Mouse (Mus musculus) yolk sac, embryonic 10.5 days (tissue): ENCODE measurements around the gene Gm47996.
"Not testable (repeated sequence)": the region's sequence is repeated elsewhere in the genome, so short reads cannot be mapped to it uniquely, and the experiment has no call there.

Experiments
- DNase-seq: peaks from one replicate; pipeline ENCODE4 v3.0.0-alpha.2; 2017; ENCODE audit warnings: low spot score

Gm47996 gene

DNA sequence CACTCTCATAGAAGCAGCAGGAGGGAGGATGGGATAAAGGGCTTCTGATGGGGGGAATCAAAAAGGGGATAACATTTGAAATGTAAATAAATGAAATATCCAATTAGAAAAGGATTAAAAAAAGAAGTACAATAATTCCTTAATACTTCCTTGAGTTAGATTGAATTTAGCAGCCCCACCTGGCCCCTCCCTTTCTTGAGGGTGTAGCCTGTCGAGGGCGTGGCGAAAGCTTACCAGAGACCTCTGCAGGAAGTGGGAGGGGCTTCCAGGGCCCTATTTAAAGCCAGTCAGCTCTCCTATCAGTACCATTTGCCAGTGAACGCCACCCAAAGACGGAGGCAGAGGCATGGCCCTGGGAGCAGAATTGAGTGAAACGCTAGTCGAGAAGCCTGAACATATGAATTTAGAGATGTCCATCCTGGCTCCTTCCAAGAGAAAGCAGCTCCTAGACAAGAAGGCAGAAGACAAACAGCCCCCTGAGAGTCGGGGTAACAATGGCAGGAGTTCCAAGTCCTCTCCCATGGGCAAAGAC, at the start of gene Gm47996:
Gm47996 (plus strand) TSS at position 308 of the 532 bp plus-strand sequence.
- not testable (repeated sequence) for DNase-seq

DNA sequence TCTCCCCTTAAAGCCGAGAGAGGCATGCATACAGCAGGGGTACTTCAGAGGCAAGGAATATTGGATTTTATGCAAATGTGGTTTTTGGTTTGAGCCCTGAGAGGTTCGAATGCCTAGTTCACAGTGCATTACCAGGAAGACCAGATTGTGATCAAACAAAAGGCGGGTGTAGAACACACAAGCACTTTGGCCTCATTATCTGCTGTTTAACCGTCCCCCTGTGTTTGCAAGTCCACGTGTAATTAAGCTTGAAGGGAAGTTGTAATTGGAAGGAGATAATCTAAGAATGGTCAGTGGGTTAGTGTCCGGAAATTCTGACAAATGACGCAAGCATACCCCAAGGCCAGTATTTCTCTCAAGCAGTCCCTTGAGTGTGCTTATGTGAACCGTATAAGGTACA, 43.9 kb upstream of the Gm47996 start:
- DNase-seq, result peak; percentile 71

DNA sequence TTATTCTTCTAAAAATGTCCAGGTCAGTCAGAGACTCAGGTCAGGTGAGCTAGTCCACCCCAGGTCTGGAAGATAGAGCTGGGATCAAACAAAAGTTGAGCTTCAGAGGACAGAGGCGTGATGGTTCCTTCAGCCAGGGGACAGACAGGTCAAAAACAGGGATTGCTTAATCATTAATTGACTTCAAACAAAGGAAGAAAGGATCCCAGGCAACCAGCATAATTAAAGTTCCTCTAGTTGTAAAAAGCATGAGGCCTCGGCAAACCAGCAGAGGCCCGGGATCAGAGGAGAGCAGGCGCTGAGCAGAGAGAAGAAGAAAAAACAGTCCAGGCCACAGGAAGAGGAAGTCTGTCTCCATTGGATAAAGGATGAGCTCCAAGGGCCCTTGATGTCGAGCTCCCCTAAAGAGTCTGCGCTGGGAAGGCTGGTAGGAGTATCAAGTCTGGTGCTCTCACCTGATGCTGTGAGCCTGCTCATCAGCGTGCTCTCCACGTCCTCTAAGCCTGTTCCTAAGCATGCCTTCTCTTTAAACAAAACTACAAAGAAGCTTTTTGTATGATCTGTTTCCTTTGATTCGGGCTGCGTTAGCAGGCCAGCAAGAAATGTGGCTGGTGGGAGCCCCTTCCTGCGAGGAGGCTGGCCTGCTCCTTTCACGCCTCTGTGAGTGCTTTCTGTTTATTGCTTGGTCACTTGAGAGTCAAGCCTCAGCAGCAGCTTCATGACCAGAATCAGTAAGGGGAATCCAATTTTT, 42.5 kb upstream of the Gm47996 start:
- DNase-seq, result peak; percentile 72

DNA sequence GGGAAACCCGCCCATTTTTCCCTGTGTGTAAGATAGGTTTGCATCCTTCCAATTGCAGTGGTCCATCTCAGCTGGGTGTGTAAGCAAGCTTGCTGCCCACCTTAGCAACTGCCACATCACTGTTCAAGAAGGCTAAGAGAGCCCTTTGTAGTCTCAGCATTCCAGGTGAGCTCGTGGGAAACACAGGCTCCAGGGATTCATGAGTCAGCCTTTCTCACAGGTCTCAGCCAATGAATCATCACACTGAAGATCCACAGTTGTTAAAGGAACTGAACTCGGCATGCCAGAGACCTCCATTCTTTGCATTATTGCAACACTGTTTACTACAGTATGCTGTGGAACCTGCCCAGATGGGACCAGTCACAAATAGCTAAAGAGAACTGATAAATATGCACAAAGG, 41.3 kb upstream of the Gm47996 start:
- DNase-seq, result no peak

DNA sequence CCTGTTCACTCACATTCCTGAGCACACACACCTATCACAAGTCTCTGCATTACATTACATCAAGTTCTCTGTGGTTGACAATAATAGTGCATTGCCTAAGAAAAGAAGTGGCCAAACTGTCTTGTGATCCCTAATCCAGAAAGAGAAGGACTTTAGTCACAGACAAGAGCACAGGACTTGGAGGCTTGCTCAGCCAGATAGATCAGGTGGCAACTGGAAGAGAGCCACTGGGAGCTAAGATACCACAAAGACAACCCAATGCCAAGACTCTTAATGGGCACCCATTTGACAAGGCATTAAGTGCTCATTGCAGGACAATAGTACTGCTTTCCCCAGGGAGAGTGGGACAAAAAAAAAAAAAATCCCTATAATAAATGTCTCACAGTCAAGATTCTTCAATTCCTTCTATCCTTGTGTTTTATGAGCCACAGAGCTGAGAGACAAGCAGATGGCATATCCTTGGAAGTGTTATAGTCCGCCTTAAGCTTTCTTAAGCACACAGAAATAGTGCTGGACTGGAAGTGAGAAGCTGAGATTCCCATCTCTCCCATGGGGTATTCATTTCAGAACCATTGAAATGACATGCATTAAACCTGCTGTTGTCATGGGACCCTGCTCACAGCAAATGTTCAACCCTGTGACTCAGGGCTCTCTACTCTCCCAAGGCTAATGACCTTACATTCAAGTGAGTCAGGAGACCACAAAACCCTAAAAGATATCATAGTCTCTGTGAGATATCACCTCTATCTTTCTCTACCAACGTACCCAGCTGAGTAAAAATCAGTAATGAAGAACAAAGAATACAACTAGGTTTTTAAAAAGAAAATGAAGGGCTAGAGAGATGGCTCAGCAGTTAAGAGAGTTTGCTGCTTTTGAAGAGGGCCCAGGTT, 38.1 kb upstream of the Gm47996 start:
- no peak for DNase-seq

DNA sequence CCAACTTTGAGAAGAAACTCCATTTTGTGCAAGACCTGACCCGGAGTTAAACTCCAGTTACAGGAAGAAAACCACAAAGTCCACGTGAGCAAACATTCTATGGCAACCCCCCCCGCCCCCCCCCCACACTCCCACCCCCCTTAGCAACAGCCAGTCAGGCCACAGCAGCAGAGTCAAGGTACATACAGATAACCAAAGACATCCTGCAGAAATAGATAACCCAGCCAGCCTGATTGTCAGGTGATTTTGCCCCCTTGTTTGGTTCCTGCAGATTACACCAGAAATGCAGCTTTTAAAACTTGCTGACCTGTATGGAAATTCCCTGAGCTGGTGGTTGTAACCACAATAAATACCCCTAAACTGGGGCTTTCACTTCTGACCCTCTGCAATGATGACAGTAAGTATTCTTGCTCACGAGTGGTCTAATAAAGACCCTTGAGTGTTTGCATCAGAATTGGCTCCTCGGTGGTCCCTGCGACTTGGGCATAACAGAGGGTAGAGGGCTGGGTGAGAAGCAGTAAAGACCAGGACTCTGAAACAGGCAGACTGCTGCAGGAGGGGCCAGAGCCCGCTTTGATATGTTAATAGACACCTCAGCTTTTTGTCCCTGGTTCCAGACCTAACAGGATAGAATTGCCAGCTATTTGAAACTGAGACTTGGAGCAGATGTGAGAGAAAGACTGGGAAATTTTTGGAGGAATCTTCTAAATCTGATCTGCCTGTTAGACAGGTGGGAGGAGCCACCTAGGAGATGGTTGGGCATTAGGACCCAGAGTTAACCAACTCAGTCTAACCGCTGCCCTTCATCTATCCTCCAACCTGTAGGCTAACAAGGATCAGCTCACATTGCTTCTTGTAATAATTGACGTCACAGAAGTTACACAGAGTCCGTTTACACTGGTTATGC, 32.6 kb upstream of the Gm47996 start:
- peak; percentile 89 for DNase-seq

DNA sequence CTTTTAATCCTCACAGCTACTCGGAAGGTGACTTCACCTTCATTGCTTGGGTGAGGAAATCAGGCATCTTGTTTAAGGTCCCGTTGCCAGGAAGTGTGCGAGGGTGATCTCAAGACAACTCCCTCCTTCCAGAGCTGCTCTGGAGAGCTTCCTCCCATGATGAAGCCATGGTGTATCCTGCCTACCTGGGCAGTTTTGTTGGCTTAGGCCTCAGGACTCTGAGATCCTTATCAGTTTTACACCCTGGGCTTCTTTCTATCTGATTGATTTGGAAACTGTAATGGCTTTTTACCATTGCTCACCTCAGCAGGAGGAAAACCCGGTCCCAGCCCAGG, 32.0 kb upstream of the Gm47996 start:
- no peak for DNase-seq

DNA sequence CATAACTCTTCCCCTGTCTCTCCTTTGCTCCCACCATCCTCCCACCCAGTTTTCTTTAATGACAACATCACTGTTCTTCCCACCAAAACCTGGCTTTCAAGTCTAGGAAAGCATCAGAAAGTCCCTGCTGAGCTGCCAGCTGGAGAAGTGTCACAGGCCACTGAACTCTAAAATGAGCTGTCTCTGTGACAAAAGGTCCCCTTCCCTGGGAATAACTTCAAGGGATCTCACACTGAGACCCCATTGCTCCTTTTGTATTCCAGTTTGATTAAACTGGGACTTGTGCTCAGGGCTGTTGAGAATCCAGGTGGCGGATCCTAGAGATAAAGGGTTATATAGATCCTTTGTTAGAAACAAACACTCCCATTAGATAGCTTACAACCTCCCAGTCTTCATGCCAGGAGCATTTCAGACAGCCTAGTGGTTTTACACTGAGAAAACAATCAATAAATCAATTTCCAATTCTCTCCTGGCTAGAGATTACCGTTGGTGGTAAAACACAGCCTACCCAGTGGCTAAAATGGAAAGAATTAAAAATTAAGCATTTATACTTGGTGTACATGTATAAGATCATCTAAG, 31.3 kb upstream of the Gm47996 start:
- DNase-seq, result no peak

DNA sequence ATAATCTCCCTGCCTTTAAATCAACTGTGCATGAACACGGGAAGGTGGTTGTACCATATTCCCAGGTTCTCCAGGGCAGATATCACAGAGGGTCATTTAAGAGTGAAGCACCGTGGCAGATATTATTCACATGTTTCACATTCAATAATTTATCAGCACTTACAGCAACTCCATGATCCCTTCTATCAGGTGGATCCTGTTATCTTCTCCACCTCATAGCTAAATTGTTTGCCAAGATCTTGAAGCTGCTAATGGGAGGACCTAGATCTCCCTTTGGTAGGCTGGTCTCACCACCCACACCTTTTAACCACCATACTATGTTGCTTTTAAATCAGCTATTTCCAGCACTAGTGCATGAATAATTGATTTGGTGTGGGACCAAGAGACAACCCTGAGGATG, 29.8 kb upstream of the Gm47996 start:
- DNase-seq, result no peak

DNA sequence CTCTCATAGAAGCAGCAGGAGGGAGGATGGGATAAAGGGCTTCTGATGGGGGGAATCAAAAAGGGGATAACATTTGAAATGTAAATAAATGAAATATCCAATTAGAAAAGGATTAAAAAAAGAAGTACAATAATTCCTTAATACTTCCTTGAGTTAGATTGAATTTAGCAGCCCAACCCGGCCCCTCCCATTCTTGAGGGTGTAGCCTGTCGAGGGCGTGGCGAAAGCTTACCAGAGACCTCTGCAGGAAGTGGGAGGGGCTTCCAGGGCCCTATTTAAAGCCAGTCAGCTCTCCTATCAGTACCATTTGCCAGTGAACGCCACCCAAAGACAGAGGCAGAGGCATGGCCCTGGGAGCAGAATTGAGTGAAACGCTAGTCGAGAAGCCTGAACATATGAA, 27.7 kb upstream of the Gm47996 start, which contains the start of gene Gm47985:
Gm47985 (plus strand) TSS at position 272 of the 400 bp plus-strand sequence.
- not testable (repeated sequence) for DNase-seq

DNA sequence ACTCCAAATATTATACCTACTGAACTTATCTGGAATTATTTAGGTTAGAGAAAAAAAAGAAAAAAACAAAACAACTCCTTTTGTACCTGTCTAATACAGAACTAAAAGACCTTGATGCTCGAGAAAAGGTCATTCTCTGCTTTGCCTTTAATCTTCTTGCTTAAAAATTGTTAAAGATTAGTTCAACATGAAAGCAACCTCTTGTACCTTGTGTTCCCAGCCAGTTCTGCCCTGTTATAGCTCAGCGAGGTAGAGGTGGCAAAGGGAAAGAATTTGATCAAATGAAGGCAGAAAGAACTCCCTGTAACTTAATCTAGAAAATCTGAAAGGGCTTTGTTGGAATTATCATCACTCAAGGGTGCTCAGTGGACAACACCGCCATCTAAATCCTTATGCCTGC, 23.7 kb upstream of the Gm47996 start:
- not testable (repeated sequence) for DNase-seq

DNA sequence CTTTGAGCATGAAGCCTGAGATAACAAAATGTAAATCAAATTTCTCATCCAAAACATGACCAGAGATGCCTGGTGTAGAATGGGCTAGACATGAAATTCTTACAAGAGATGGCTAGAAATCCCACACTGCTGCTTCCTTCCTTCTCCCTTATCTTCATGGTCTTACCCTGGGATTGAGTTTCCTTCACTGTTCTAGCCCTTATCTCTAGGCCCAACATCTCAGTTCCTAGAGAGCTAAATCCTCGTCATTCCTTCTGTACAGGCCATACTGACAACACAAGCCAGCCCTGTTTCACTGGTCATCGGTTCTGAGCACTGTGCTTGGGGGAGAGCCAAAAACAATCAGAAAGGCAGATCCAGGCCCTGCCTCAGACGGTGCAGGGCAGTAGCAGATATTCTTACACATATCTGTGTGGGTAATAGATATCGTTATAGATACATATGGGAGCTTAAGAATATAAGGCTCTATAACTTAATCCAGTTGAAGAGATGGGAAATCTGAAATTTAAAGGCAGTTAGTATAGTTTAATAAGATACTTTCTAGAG, 23.0 kb upstream of the Gm47996 start:
- not testable (repeated sequence) for DNase-seq

DNA sequence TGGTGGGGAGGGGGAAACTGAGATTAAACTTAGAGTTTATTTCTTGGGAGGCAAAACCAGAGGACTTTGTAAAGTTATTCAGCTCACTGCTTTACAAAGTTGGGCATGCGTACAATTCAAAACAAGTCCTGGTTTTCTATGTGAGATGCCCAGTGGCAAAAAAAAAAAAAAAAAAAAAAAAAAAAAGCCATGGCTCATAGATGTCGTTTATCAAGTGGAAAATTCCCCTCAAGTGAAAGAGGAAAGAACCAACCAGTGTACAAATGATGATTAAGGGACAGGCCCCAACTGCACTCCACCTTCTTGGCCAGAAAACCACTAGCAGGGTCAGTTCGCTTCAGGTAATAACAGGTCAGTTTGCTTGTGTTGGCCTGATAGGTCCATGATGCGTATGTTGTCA, 21.5 kb upstream of the Gm47996 start:
- DNase-seq, result no peak

DNA sequence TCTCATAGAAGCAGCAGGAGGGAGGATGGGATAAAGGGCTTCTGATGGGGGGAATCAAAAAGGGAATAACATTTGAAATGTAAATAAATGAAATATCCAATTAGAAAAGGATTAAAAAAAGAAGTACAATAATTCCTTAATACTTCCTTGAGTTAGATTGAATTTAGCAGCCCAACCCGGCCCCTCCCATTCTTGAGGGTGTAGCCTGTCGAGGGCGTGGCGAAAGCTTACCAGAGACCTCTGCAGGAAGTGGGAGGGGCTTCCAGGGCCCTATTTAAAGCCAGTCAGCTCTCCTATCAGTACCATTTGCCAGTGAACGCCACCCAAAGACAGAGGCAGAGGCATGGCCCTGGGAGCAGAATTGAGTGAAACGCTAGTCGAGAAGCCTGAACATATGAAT, 17.9 kb upstream of the Gm47996 start, which contains the start of gene Gm8947:
Gm8947 (plus strand) TSS at position 302 of the 400 bp plus-strand sequence.
- not testable (repeated sequence) for DNase-seq

DNA sequence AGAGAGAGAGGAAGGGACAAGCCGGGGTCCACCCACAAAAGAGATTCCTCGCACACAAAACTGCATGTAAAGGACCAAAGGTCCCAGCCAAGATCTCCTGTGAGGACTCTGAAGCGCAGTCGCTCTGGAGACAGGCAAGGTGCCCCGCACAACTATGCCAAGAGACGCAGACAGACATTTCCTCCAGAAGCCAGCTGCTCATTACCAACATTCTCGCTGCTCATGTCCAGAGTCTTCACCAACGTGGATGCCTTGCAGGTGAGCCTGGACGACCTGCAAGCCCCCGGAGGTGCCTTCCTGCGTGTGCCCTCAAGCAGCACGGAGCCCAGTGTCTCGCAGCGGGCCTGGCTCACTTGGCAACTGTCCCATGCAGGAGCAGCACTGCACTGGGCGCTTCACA, 17.2 kb upstream of the Gm47996 start:
- not testable (repeated sequence) for DNase-seq

DNA sequence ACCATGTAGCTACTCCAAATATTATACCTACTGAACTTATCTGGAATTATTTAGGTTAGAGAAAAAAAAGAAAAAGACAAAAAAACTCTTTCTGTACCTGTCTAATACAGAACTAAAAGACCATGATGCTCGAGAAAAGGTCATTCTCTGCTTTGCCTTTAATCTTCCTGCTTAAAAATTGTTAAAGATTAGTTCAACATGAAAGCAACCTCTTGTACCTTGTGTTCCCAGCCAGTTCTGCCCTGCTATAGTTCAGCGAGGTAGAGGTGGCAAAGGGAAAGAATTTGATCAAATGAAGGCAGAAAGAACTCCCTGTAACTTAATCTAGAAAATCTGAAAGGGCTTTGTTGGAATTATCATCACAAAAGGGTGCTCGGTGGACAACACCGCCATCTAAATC, 13.9 kb upstream of the Gm47996 start:
- not testable (repeated sequence) for DNase-seq

DNA sequence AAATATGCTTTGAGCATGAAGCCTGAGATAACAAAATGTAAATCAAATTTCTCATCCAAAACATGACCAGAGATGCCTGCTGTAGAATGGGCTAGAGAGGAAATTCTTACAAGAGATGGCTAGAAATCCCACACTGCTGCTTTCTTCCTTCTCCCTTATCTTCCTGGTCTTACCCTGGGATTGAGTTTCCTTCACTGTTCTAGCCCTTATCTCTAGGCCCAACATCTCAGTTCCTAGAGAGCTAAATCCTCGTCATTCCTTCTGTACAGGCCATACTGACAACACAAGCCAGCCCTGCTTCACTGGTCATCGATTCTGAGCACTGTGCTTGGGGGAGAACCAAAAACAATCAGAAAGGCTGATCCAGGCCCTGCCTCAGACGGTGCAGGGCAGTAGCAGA, 13.2 kb upstream of the Gm47996 start:
- not testable (repeated sequence) for DNase-seq

DNA sequence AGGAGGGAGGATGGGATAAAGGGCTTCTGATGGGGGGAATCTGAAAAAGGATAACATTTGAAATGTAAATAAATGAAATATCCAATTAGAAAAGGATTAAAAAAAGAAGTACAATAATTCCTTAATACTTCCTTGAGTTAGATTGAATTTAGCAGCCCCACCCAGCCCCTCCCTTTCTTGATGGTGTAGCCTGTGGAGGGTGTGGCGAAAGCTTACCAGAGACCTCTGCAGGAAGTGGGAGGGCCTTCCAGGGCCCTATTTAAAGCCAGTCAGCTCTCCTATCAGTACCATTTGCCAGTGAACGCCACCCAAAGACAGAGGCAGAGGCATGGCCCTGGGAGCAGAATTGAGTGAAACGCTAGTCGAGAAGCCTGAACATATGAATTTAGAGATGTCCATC, 11.8 kb upstream of the Gm47996 start, which contains the start of gene Gm47995:
Gm47995 (plus strand) TSS at position 329 of the 400 bp plus-strand sequence.
- not testable (repeated sequence) for DNase-seq

DNA sequence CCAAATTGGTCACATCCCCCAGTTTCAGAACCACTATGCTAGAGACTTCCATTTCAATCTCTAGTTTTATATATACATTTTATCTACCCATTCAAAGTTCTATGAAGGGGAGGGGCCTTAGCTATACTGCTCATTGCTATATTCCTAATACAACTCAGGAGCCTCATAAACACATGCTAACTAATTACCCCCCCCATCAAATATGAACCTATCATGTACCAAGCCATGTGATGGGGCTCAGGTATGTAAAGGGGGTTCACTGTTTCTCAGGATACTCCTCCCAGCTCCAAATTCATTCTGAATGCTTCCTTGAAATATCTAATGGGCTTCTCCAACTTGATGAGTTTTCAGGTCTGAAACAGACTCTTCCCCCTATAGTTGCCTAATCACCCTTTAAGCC, 9.3 kb upstream of the Gm47996 start:
- not testable (repeated sequence) for DNase-seq

DNA sequence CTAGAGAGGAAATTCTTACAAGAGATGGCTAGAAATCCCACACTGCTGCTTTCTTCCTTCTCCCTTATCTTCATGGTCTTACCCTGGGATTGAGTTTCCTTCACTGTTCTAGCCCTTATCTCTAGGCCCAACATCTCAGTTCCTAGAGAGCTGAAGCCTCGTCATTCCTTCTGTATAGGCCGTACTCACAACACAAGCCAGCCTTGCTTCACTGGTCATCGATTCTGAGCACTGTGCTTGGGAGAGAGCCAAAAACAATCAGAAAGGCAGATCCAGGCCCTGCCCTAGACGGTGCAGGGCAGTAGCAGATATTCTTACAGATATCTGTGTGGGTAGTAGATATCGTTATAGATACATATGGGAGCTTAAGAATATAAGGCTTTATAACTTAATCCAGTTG, 7.2 kb upstream of the Gm47996 start:
- DNase-seq, result not testable (repeated sequence)

DNA sequence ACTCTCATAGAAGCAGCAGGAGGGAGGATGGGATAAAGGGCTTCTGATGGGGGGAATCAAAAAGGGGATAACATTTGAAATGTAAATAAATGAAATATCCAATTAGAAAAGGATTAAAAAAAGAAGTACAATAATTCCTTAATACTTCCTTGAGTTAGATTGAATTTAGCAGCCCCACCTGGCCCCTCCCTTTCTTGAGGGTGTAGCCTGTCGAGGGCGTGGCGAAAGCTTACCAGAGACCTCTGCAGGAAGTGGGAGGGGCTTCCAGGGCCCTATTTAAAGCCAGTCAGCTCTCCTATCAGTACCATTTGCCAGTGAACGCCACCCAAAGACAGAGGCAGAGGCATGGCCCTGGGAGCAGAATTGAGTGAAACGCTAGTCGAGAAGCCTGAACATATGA, 6.1 kb upstream of the Gm47996 start, which contains the start of gene 3110040M04Rik:
3110040M04Rik (plus strand) TSS at position 304 of the 400 bp plus-strand sequence.
- DNase-seq, result not testable (repeated sequence)
